Mouse (Mus musculus): Measurements from ENCODE around the gene Mta3. TPM values are rescaled to one million over a fixed set of nuclear protein-coding genes. Genes with fewer than 3 reads are reported as not detected.

Mta3 gene
- total and polyA plus RNA-seq, 3 experiments = 31.1 to 67.6 (median 39.2) TPM

- no peaks in the 10 kb centered on the region for H3K27me3 ChIP-seq (replicated peaks)
- DNase-seq (ENCODE audit: extremely low read depth) = no peak
- dilution Hi-C loops (cut with MboI; ENCODE audit: extremely low pct_ligation_motif_present, extremely low pct_unique_long_range_greater_than_20kb, low sequenced_read_pairs) = no loop called here
- no peak overlapping the region for H3K9ac ChIP-seq (ENCODE audit: insufficient read depth, low read depth)
- no peaks in the 10 kb centered on the region for H3K9me3 ChIP-seq (replicated peaks; ENCODE audit: low read length)
- peaks cover 21 to 63% of the 10 kb centered on the region in 2 experiments for H3K36me3 ChIP-seq (replicated peaks in 1 of 2; ENCODE audit: control insufficient read depth in 1 of 2, insufficient read depth in 1 of 2, low read length in 1 of 2)
- H3K4me2 ChIP-seq (ENCODE audit: insufficient read depth, low read depth, poor library complexity, severe bottlenecking) = no peak overlapping the region
- no peak overlapping the region for H3K27ac ChIP-seq (ENCODE audit: insufficient read depth, low read depth)
- in situ Hi-C loops (cut with MboI; ENCODE audit: low pct_ligation_motif_present, low pct_unique_long_range_greater_than_20kb, low sequenced_read_pairs) = loop anchor here (10.0 to 25.0 kb wide), 3 partner anchors 118 to 699 kb away; no protein-coding TSS in a partner anchor
- peaks cover 0 to 13% of the 10 kb centered on the region in 2 experiments; a peak in 2 of 4 replicates for H3K4me1 ChIP-seq (ENCODE audit: control insufficient read depth in 1 of 2, insufficient read depth in 2 of 2)
- TF ChIP-seq MXI1 (IDR thresholded peaks at IDR 0.05; ENCODE audit: low read depth, low read length) = no peak
- no peak for TF ChIP-seq SMC3 (IDR thresholded peaks at IDR 0.05; ENCODE audit: low read depth, low read length)
- TF ChIP-seq UBTF (IDR thresholded peaks at IDR 0.05; ENCODE audit: low read depth, low read length) = no peak
- no peak for TF ChIP-seq MAZ (IDR thresholded peaks at IDR 0.05; ENCODE audit: low read depth, low read length)
- TF ChIP-seq POLR2AphosphoS2 (IDR thresholded peaks at IDR 0.05; ENCODE audit: low read depth, low read length) = no peak
- TF ChIP-seq TBP (conservative IDR thresholded peaks at IDR 0.05; ENCODE audit: low read depth, low read length) = no peak
- no peaks in the 10 kb centered on the region for H3K79me2 ChIP-seq (replicated peaks; ENCODE audit: control insufficient read depth, extremely low read depth, insufficient read depth, poor library complexity, severe bottlenecking)
- no peak overlapping the region for H3K4me3 ChIP-seq (replicated peaks in 1 of 3; ENCODE audit: low read depth in 2 of 3, low read length in 2 of 3, poor library complexity in 1 of 3)
These were observed 30.7 kb downstream of the Mta3 start for GRCm38 (mm10) chr17:83736701-83737100.

DNA sequence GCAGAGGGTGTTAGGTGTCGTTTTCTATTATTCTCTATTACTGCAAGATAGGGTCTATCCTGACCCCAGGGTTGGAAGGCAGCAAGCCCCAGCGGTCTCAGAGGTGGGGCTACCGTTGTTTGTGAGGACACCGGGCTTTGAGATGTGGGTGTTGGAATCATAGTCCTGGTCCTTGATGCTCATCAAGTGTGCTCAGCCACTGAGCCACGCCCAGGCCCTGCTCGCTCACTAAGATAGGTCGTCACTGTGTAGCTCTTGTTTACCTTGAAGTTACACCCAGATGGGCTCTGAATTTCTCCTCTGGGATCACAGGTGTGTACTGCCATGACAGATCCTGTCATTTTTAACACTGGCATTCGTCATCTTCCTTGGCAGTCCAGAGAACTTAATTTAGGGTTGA, 31.8 kb downstream of the Mta3 start:
- peaks cover 21 to 72% of the 10 kb centered on the region in 2 experiments for H3K36me3 ChIP-seq (replicated peaks in 1 of 2; ENCODE audit: control insufficient read depth in 1 of 2, insufficient read depth in 1 of 2, low read length in 1 of 2)
- in situ Hi-C loops (cut with MboI; ENCODE audit: low pct_ligation_motif_present, low pct_unique_long_range_greater_than_20kb, low sequenced_read_pairs) (loop anchor here (10.0 to 25.0 kb wide), 3 partner anchors 117 to 700 kb away; no protein-coding TSS in a partner anchor), dilution Hi-C loops (cut with MboI; ENCODE audit: extremely low pct_ligation_motif_present, extremely low pct_unique_long_range_greater_than_20kb, low sequenced_read_pairs) (no loop called here)
- H3K4me2 ChIP-seq (ENCODE audit: insufficient read depth, low read depth, poor library complexity, severe bottlenecking) = no peak overlapping the region
- H3K9me3 ChIP-seq (replicated peaks; ENCODE audit: low read length) = no peaks in the 10 kb centered on the region
- TF ChIP-seq CTCF (conservative IDR thresholded peaks at IDR 0.05 in 1 of 2, IDR thresholded peaks at IDR 0.05 in 1 of 2; ENCODE audit: low read depth in 2 of 2, low read length in 2 of 2) (no peak), BHLHE40 (IDR thresholded peaks at IDR 0.05; ENCODE audit: low read depth, low read length) (no peak), JUND (conservative IDR thresholded peaks at IDR 0.05; ENCODE audit: low read depth, low read length) (no peak), TBP (conservative IDR thresholded peaks at IDR 0.05; ENCODE audit: low read depth, low read length) (no peak), KAT2A (IDR thresholded peaks at IDR 0.05; ENCODE audit: insufficient replicate concordance, low read length) (no peak), CHD1 (IDR thresholded peaks at IDR 0.05; ENCODE audit: low read depth, low read length) (no peak), ZC3H11A (IDR thresholded peaks at IDR 0.05; ENCODE audit: low read depth, low read length) (no peak), MYC (IDR thresholded peaks at IDR 0.05; ENCODE audit: low read depth, low read length) (no peak)
- H3K4me3 ChIP-seq (replicated peaks in 1 of 3; ENCODE audit: low read depth in 2 of 3, low read length in 2 of 3, poor library complexity in 1 of 3) = no peak overlapping the region
- no peak overlapping the region for H3K9ac ChIP-seq (ENCODE audit: insufficient read depth, low read depth)
- H3K4me1 ChIP-seq (ENCODE audit: control insufficient read depth in 1 of 2, insufficient read depth in 2 of 2) = peaks cover 0 to 8% of the 10 kb centered on the region in 2 experiments; a peak in 1 of 4 replicates
- no peak for DNase-seq (ENCODE audit: extremely low read depth)
- H3K79me2 ChIP-seq (replicated peaks; ENCODE audit: control insufficient read depth, extremely low read depth, insufficient read depth, poor library complexity, severe bottlenecking) = no peaks in the 10 kb centered on the region
- H3K27ac ChIP-seq (ENCODE audit: insufficient read depth, low read depth) = no peak overlapping the region
- H3K27me3 ChIP-seq (replicated peaks) = no peaks in the 10 kb centered on the region

- 0 out of 4 replicates have a peak, but pooled peaks cover 0 to 4% of the 10 kb centered on the region in 2 experiments for H3K4me1 ChIP-seq (ENCODE audit: control insufficient read depth in 1 of 2, insufficient read depth in 2 of 2)
- in situ Hi-C loops (cut with MboI; ENCODE audit: low pct_ligation_motif_present, low pct_unique_long_range_greater_than_20kb, low sequenced_read_pairs) (loop anchor here (25.0 kb wide), 1 partner anchor 703 kb away; no protein-coding TSS in a partner anchor), dilution Hi-C loops (cut with MboI; ENCODE audit: extremely low pct_ligation_motif_present, extremely low pct_unique_long_range_greater_than_20kb, low sequenced_read_pairs) (no loop called here)
- H3K4me3 ChIP-seq (replicated peaks in 1 of 3; ENCODE audit: low read depth in 2 of 3, low read length in 2 of 3, poor library complexity in 1 of 3) = no peak overlapping the region
- no peak overlapping the region for H3K4me2 ChIP-seq (ENCODE audit: insufficient read depth, low read depth, poor library complexity, severe bottlenecking)
- no peak overlapping the region for H3K9ac ChIP-seq (ENCODE audit: insufficient read depth, low read depth)
- H3K36me3 ChIP-seq (replicated peaks in 1 of 2; ENCODE audit: control insufficient read depth in 1 of 2, insufficient read depth in 1 of 2, low read length in 1 of 2) = peaks cover 26 to 83% of the 10 kb centered on the region in 2 experiments
- H3K9me3 ChIP-seq (replicated peaks; ENCODE audit: low read length) = peaks cover 13% of the 10 kb centered on the region
- no peaks in the 10 kb centered on the region for H3K27me3 ChIP-seq (replicated peaks)
- no peak for DNase-seq (ENCODE audit: extremely low read depth)
- H3K27ac ChIP-seq (ENCODE audit: insufficient read depth, low read depth) = no peak overlapping the region
- H3K79me2 ChIP-seq (replicated peaks; ENCODE audit: control insufficient read depth, extremely low read depth, insufficient read depth, poor library complexity, severe bottlenecking) = no peaks in the 10 kb centered on the region
- TF ChIP-seq HCFC1 (IDR thresholded peaks at IDR 0.05; ENCODE audit: low read depth, low read length) (no peak), ZC3H11A (IDR thresholded peaks at IDR 0.05; ENCODE audit: low read depth, low read length) (no peak), MAFK (IDR thresholded peaks at IDR 0.05; ENCODE audit: insufficient replicate concordance, low read length) (no peak), NRF1 (IDR thresholded peaks at IDR 0.05; ENCODE audit: low read depth, low read length) (no peak), PAX5 (IDR thresholded peaks at IDR 0.05; ENCODE audit: low read length) (no peak), ELF1 (IDR thresholded peaks at IDR 0.05; ENCODE audit: low read depth, low read length) (no peak), MEF2A (IDR thresholded peaks at IDR 0.05; ENCODE audit: borderline replicate concordance, low read depth, low read length) (no peak), NELFE (IDR thresholded peaks at IDR 0.05; ENCODE audit: low read depth, low read length) (no peak), ETS1 (conservative IDR thresholded peaks at IDR 0.05; ENCODE audit: low read depth, low read length) (no peak), UBTF (IDR thresholded peaks at IDR 0.05; ENCODE audit: low read depth, low read length) (no peak), RAD21 (IDR thresholded peaks at IDR 0.05; ENCODE audit: low read depth, low read length) (no peak), USF1 (IDR thresholded peaks at IDR 0.05; ENCODE audit: low read depth, low read length) (no peak), POLR2AphosphoS2 (IDR thresholded peaks at IDR 0.05; ENCODE audit: low read depth, low read length) (no peak), JUN (IDR thresholded peaks at IDR 0.05; ENCODE audit: insufficient read depth, low read depth, low read length) (no peak), SIN3A (IDR thresholded peaks at IDR 0.05; ENCODE audit: low read length) (no peak)
These were observed 34.2 kb downstream of the Mta3 start for GRCm38 (mm10) chr17:83740135-83740676.
